Mouse (Mus musculus): ENCODE measurements around the gene Kmt2e.

GRCm38 (mm10) chr5:23531100-23531499 lies 96.9 kb downstream of the Kmt2e start:
- TF ChIP-seq POLR2A (IDR thresholded peaks at IDR 0.05; ENCODE audit: low read depth, low read length) (no peak), GABPA (IDR thresholded peaks at IDR 0.05; ENCODE audit: insufficient replicate concordance, low read depth, low read length) (no peak), SIN3A (IDR thresholded peaks at IDR 0.05; ENCODE audit: low read length) (no peak), MAFK (IDR thresholded peaks at IDR 0.05; ENCODE audit: insufficient replicate concordance, low read length) (no peak), KAT2A (IDR thresholded peaks at IDR 0.05; ENCODE audit: insufficient replicate concordance, low read length) (no peak), NELFE (IDR thresholded peaks at IDR 0.05; ENCODE audit: low read depth, low read length) (no peak), JUND (conservative IDR thresholded peaks at IDR 0.05; ENCODE audit: low read depth, low read length) (no peak), MYC (IDR thresholded peaks at IDR 0.05; ENCODE audit: low read depth, low read length) (no peak), CTCF (conservative IDR thresholded peaks at IDR 0.05 in 1 of 2, IDR thresholded peaks at IDR 0.05 in 1 of 2; ENCODE audit: low read depth in 2 of 2, low read length in 2 of 2) (no peak), CHD2 (IDR thresholded peaks at IDR 0.05; ENCODE audit: low read length) (no peak), MAX (IDR thresholded peaks at IDR 0.05; ENCODE audit: low read length) (no peak), MAZ (IDR thresholded peaks at IDR 0.05; ENCODE audit: low read depth, low read length) (no peak), POLR2AphosphoS2 (IDR thresholded peaks at IDR 0.05; ENCODE audit: low read depth, low read length) (no peak)

Measured in CH12.LX (cell line).